Mouse (Mus musculus) thymus, adult 18-20 months (tissue): ENCODE data around the gene Pex13.
A peak's percentile ranks its signal among the peaks of the same experiment; 100 is the strongest.
"Not testable (repeated sequence)": the region's sequence is repeated elsewhere in the genome, so short reads cannot be mapped to it uniquely, and the experiment has no call there.

ENCODE experiments used
- DNase-seq, 2 experiments: peaks; one replicate each; pipeline ENCODE4 v3.0.0; 2022; ENCODE audit warnings: mixed read lengths in 2 of 2

Gene Pex13

GRCm38 (mm10) chr11:23634573-23634972 is 31.2 kb downstream of the Pex13 start:
- DNase-seq, result no peak

- DNase-seq, result no peak
Observed at GRCm38 (mm10) chr11:23633879-23634215, 31.9 kb downstream of the Pex13 start.

- peak; percentile 52 to 64 for DNase-seq
Observed at GRCm38 (mm10) chr11:23632945-23633878, 32.5 kb downstream of the Pex13 start, which contains the start of gene 0610010F05Rik. 0610010F05Rik (minus strand) TSS chr11:23633639.

GRCm38 (mm10) chr11:23630664-23631063 is 35.1 kb downstream of the Pex13 start:
- DNase-seq, result no peak

- DNase-seq, result no peak
Observed at GRCm38 (mm10) chr11:23618995-23619394, 46.8 kb downstream of the Pex13 start.

- DNase-seq, result no peak
Observed at GRCm38 (mm10) chr11:23614546-23614945, 51.2 kb downstream of the Pex13 start.

GRCm38 (mm10) chr11:23607291-23607690 is 58.5 kb downstream of the Pex13 start:
- DNase-seq, result not testable (repeated sequence)
